Mouse (Mus musculus) limb, embryonic 11.5 days (tissue): ENCODE measurements at regions not wholly inside any gene's neighbourhood (a gene's known extent, or its start where the extent isn't known, plus 50 kb on each side); places are given as distances from the start of the nearest gene placed in this dataset.

Experiments used
- ATAC-seq: fragments of 200-750 bp; cut with Nextera tagmentation; 2 replicates; pipeline ENCODE4 v1.8.0; 2017; ENCODE audit warnings: low read depth; ENCODE audit not compliant: insufficient number of reproducible peaks, low FRiP score, low TSS enrichment
- DNase-seq: peaks from one replicate; pipeline ENCODE4 v3.0.0-alpha.2; 2015; ENCODE audit warnings: low spot score
- H3K27ac ChIP-seq: fragments of 300-500 bp; sonication (generic); replicated peaks from 2 replicates; pipeline ENCODE4 v1.5.1; 2014; ENCODE audit warnings: low read depth, mild to moderate bottlenecking, low read length
- H3K27me3 ChIP-seq: fragments of 300-500 bp; sonication (generic); 2 replicates; pipeline ENCODE4 v1.6.1; 2014; ENCODE audit warnings: mild to moderate bottlenecking, low read length, mixed read lengths; ENCODE audit not compliant: control insufficient read depth, insufficient read depth
- H3K36me3 ChIP-seq: fragments of 300-500 bp; sonication (generic); 2 replicates; pipeline ENCODE4 v1.6.1; 2014; ENCODE audit warnings: mild to moderate bottlenecking, low read length, moderate library complexity, mixed read lengths; ENCODE audit not compliant: control insufficient read depth, insufficient read depth
- H3K4me1 ChIP-seq: fragments of 300-500 bp; sonication (generic); 2 replicates; pipeline ENCODE4 v1.6.1; 2014; ENCODE audit warnings: low read length, mixed read lengths; ENCODE audit not compliant: control insufficient read depth, insufficient read depth
- H3K4me2 ChIP-seq: fragments of 300-500 bp; sonication (generic); 2 replicates; pipeline ENCODE4 v1.6.1; 2014; ENCODE audit warnings: low read depth, mild to moderate bottlenecking, moderate library complexity; ENCODE audit not compliant: severe bottlenecking
- H3K4me3 ChIP-seq: fragments of 300-500 bp; sonication (generic); 2 replicates; pipeline ENCODE4 v1.5.1; 2014; ENCODE audit warnings: low read depth, low read length
- H3K9ac ChIP-seq: fragments of 300-500 bp; sonication (generic); 2 replicates; pipeline ENCODE4 v1.6.1; 2014; ENCODE audit warnings: mild to moderate bottlenecking, low read length
- H3K9me3 ChIP-seq: fragments of 300-500 bp; sonication (generic); 2 replicates; pipeline ENCODE4 v1.6.1; 2016; ENCODE audit warnings: low read length; ENCODE audit not compliant: control insufficient read depth
- WGBS: fragments of 180-500 bp; shearing (Covaris S2); extraction: QIAGEN DNeasy Blood & Tissue Kit; methylation state at CpG from one replicate; pipeline ENCODE4 v1.1.7; 2014; 5-methylcytosine and 5-hydroxymethylcytosine counted together

DNA sequence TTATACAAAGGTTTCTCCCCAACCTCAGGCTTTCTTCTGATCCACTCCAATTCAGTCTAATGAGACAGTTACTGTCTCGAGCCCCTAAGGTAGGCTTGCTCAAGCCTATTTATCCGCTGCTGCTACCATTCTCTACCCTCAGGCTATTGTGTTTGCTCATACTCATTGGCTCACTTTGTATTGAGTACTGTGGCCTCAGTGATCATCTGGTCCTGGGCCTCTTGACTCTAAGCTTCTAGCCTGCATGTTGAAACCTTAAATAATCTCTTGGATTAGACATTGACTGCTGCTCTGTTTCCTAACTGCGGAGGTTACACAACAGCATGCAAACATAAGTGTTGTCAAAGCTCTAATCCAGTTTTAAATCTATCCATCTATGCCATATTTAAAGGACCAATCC is 99.4 kb upstream of the Pkn2 start:
- H3K4me2 ChIP-seq = no peak overlapping the region
- no peak overlapping the region for H3K9ac ChIP-seq
- 85% methylated on average over 3 of the region's 3 CpGs for WGBS
- no peaks in the 10 kb centered on the region for H3K36me3 ChIP-seq
- no peaks in the 10 kb centered on the region for H3K4me1 ChIP-seq
- DNase-seq = no peak
- no peaks in the 10 kb centered on the region for H3K9me3 ChIP-seq
- ATAC-seq = no peak
- no peak overlapping the region for H3K4me3 ChIP-seq
- H3K27me3 ChIP-seq = no peaks in the 10 kb centered on the region
- H3K27ac ChIP-seq = no peak overlapping the region

DNA sequence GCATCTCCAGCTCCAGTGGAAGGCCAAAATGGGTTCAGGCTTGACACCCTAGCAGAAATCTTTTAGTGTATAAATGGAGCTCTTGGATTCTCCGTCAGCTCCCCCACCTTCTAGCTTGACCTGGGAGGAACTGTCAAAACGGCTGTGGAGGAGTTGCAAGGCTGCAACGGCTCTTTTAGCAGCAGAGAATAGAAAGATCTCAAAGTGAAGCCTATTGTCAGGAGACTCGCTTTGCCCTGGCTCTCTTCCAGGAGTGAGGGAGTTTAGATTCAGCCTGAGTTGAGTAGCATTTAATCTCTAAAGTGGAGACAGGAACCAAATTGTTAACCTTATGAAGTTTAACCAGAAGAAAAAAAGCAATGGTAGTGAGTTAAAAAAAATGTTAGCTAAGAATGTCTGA is 97.4 kb upstream of the Pkn2 start:
- no peak overlapping the region for H3K9ac ChIP-seq
- H3K4me3 ChIP-seq = no peak overlapping the region
- no peaks in the 10 kb centered on the region for H3K27me3 ChIP-seq
- no peak overlapping the region for H3K4me2 ChIP-seq
- WGBS = 70% methylated on average over 4 of the region's 4 CpGs
- no peaks in the 10 kb centered on the region for H3K9me3 ChIP-seq
- no peaks in the 10 kb centered on the region for H3K36me3 ChIP-seq
- ATAC-seq = no peak
- H3K4me1 ChIP-seq = no peaks in the 10 kb centered on the region
- H3K27ac ChIP-seq = no peak overlapping the region
- no peak for DNase-seq

DNA sequence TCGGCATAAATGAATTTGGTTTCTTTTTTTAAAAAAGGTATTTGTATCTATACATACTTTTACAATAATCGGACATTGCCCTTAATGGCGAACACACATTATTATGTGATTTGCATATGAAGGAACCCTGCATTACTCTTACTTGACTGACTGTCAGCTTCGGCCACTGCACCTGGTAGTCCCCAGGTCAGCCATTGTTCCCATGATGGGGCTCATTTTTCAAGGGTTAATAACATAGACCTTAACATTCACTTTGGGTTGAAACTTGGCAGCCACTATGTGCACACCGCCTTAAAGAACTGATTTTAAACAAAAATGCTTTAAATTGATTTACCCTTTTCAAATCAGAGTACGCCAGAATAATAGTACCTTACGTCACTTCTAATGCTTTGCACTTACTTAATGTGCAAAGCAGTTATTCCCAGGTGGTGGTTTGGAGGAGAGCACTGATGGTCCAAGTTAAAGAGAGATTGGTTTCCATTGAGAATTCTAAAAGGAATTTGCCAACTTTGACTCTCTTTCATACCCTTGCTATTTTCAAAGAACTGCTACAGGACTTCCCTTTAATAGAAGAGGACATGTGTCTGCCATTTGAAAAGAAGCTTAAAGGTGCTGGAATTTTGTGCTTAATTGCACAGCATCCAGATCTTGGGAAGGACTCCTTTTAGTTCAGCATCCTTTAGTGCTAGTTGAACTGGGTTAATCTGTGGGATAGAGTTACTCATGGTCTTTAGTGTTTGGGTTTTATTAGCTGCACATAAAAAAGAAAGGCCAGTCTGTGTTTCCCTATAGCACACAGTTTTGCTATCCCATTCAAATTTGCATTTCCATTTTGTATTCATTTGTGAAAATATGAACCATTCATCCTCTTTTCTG is 95.0 kb upstream of the Pkn2 start:
- Histone ChIP-seq H3K9me3 (no peaks in the 10 kb centered on the region), H3K4me3 (no peak overlapping the region), H3K27ac (no peak overlapping the region), H3K4me1 (no peaks in the 10 kb centered on the region), H3K4me2 (no peak overlapping the region), H3K9ac (no peak overlapping the region), H3K36me3 (no peaks in the 10 kb centered on the region), H3K27me3 (no peaks in the 10 kb centered on the region)
- DNase-seq = no peak
- whole genome bisulfite sequencing = 87% methylated on average over 7 of the region's 7 CpGs
- no peak for ATAC-seq

DNA sequence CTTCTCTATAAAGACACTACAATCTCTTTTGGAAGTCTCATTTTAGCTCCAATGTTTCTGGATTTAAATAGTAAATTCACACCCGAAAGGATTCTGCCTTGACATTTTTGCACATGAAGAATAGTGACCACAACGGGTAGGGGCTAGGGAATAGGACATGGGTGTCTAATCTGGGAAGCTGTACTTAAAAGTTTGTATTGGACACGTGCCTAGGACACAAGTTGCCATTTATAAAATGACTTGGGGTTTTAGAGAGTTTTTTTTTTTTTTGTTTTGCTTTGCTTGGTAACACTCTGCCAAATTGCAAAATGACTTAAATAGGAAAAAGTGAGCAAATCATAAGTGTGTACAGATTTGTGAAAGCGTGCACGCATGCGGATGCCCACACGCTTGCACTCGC is 93.8 kb upstream of the Pkn2 start:
- Histone ChIP-seq H3K9me3 (no peaks in the 10 kb centered on the region), H3K36me3 (no peaks in the 10 kb centered on the region), H3K4me3 (no peak overlapping the region), H3K27me3 (no peaks in the 10 kb centered on the region), H3K4me2 (no peak overlapping the region), H3K9ac (no peak overlapping the region), H3K4me1 (no peaks in the 10 kb centered on the region), H3K27ac (no peak overlapping the region)
- no peak for DNase-seq
- 91% methylated on average over 8 of the region's 8 CpGs for whole genome bisulfite sequencing
- no peak for ATAC-seq

DNA sequence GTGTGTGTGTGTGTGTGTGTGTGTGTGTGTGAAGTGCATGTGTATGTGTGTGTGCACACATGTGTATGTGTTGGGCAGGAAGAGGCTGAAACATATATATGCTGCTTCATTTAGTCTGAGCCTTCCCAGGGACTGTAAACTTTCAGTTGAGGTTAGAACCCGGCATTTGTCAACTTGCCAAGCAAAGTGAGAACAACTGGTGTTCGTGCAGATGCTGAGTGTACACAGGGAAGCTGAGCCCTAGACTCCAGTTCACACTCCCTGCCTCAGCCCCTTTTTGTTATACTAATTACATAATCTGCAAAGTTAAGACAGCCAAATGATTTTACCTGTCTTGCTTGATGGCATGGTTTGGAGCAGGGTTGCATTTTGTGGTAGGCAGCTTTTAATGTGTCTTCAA is 87.7 kb upstream of the Pkn2 start:
- Histone ChIP-seq H3K4me2 (no peak overlapping the region), H3K4me1 (no peaks in the 10 kb centered on the region), H3K27me3 (no peaks in the 10 kb centered on the region), H3K27ac (no peak overlapping the region), H3K4me3 (no peak overlapping the region), H3K9me3 (no peaks in the 10 kb centered on the region), H3K36me3 (no peaks in the 10 kb centered on the region), H3K9ac (no peak overlapping the region)
- 65% methylated on average over 2 of the region's 2 CpGs for WGBS
- DNase-seq (no peak), ATAC-seq (no peak)

DNA sequence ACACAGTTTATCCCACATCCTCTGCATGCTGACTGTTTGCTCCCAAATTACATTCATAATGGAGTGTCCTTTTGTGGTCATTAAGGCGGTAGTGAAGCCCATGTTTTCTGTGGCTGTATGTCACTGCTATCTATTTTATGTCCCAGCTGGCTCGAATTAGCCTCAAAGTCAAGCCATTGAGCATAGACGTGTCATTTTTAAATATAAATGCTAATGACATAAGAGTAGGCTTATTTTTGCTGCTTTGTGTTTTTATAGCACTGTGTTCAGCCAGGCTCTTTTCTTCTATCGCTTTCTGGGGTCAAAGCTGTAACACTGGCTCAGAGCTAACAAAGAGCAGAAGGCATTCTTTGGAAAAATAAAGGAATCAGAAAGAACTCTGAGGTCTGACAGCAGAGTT is 83.8 kb upstream of the Pkn2 start:
- ATAC-seq = no peak
- no peak for DNase-seq
- WGBS = 75% methylated on average over 4 of the region's 4 CpGs
- no peaks in the 10 kb centered on the region for H3K9me3 ChIP-seq
- H3K36me3 ChIP-seq = no peaks in the 10 kb centered on the region
- no peak overlapping the region for H3K27ac ChIP-seq
- H3K4me2 ChIP-seq = no peak overlapping the region
- H3K4me3 ChIP-seq = no peak overlapping the region
- H3K27me3 ChIP-seq = no peaks in the 10 kb centered on the region
- no peaks in the 10 kb centered on the region for H3K4me1 ChIP-seq
- H3K9ac ChIP-seq = no peak overlapping the region

DNA sequence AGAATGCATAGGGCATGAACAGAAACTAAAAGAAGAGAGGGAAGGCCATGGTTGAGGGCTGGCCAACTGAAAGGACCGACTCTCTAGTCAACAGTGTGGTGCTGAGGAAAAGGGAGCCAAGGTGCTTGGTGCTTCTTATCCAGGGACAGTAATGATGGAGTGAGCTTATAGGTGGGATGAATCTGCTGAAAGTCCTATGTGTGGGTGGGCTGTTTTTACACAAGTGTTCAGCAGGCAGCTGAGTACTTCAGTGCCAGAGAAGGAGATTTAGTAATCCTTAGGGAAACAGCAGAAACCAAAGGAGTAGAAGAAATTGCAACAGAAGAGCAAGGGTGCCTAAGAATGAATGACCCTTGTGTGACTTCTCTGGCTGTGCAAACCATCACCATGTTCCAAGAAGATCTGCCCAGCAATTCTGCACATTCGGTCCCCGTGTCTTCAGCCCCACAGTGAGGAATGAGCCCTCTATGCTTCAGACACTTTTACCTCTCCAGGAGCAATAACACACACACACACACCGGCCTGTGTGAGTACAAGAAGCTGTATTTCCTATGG is 82.1 kb upstream of the Pkn2 start:
- 95% methylated on average over 4 of the region's 4 CpGs for WGBS
- no peak for DNase-seq
- no peak for ATAC-seq
- Histone ChIP-seq H3K27ac (no peak overlapping the region), H3K36me3 (no peaks in the 10 kb centered on the region), H3K4me1 (no peaks in the 10 kb centered on the region), H3K27me3 (no peaks in the 10 kb centered on the region), H3K4me2 (no peak overlapping the region), H3K4me3 (no peak overlapping the region), H3K9ac (no peak overlapping the region), H3K9me3 (no peaks in the 10 kb centered on the region)

DNA sequence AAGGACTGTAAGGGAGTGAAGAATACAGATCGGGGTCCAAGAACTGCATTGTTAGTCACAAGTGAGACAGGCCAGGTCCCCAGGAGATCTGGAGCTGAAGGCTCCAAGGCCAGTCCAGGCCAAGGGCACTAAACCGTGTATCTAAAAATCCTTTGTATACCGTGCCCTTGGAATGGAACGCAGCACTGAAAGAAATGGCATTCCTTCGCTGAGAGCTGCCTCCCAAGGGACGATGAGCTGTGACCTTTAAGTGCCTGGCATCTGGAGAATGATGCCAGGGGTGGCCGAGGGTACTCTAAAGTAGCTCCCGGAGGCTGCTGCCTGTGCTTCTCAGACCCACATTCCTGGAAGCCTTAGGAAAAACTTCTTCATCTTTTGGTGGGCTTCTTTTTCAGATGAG is 76.0 kb upstream of the Pkn2 start:
- Histone ChIP-seq H3K36me3 (no peaks in the 10 kb centered on the region), H3K27me3 (no peaks in the 10 kb centered on the region), H3K4me1 (no peaks in the 10 kb centered on the region), H3K4me3 (no peak overlapping the region), H3K9me3 (no peaks in the 10 kb centered on the region), H3K27ac (no peak overlapping the region), H3K4me2 (no peak overlapping the region), H3K9ac (no peak overlapping the region)
- WGBS = 84% methylated on average over 8 of the region's 8 CpGs
- no peak for ATAC-seq
- no peak for DNase-seq

DNA sequence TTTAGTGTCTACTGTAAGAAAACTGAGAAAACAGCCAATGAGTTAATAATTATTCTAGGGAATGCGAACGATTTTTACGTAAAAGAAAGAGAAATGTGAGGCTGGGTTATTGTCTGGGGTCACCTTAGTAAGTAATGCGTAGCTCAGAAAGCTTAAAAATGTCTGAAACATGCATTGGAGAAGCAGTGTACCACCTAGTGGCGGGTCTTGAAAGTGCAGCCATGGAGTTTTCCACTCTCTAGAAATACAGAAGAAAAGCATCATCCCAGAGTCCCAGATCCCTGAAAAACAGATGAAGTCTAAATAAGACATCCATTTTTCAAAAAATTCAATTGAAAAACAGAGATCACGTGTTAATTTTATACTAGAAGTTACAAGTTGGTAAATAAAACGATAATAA is 67.0 kb upstream of the Pkn2 start:
- 37% methylated on average over 7 of the region's 7 CpGs for WGBS
- Histone ChIP-seq H3K9ac (no peak overlapping the region), H3K4me2 (no peak overlapping the region), H3K36me3 (no peaks in the 10 kb centered on the region), H3K27ac (no peak overlapping the region), H3K9me3 (no peaks in the 10 kb centered on the region), H3K27me3 (no peaks in the 10 kb centered on the region), H3K4me1 (no peaks in the 10 kb centered on the region), H3K4me3 (no peak overlapping the region)
- no peak for ATAC-seq
- peak; percentile 82 for DNase-seq
